Mouse (Mus musculus): ENCODE measurements at regions not wholly inside any gene's neighbourhood (a gene's known extent, or its start where the extent isn't known, plus 50 kb on each side); places are given as distances from the start of the nearest gene placed in this dataset.
"Not testable (repeated sequence)": the region's sequence is repeated elsewhere in the genome, so short reads cannot be mapped to it uniquely, and the experiment has no call there.

DNA sequence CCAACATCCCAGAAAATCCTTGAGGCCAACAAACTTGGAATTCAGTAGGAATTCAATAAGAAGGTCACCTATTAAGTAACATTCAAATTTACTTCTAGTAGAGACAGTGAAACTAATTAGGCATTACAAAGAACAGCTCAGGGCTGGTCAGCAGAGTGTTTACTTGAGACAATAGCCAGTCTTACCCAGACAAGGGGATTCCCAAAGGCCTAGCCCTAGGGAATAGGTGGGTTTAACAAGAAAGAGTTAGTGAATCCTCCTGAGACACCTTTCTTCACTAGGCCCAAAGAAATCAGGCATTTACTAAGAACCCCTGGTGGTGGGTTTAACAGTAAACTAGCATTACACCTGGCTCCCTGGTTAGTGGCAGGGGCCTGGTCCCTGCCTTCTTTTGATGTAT lies 597.7 kb upstream of the Cdh9 start:
- no peak for DNase-seq (ENCODE audit: low read depth)

DNA sequence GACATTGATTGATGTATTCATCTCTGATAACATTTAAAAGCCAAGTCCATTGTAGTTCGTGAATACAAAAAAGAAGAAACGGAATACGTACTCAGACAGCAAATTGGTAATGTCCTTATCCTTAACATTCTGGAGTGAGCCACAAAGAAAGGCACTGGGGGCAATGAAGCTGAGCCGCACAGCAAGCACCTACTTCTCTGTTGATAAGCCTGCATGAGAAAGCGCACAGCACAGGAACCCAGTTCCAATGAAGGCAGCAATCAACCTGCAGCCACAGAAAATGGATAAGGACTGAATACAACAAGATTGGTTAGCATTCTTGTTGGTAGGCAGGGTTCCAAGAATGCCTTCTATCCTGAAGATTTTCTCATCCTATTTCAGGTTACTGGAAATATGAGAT lies 570.4 kb upstream of the Cdh9 start:
- DNase-seq (ENCODE audit: low read depth), result no peak

DNA sequence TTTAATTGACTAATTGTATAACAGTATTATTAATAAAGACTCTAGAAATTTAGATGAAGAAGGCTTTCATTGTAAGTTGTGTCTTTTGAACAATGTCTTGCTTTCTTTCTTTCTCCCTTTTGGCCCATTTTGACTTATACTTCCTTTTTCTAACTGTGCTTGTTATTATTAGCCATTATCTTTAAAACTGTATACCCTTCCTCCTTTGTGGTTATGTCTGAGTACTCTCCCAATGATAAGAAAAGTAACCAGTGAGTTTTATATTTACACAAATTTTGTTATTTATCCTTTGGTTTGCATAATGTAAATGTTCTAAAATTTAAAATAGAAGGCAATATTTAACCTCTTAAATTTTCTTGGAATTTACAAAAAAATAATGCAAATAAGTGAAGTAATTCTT lies 564.6 kb upstream of the Cdh9 start:
- no peak for DNase-seq (ENCODE audit: low read depth)

GRCm38 (mm10) chr15:16213354-16213753 lies 515.2 kb upstream of the Cdh9 start:
- DNase-seq (ENCODE audit: low read depth), result no peak

- DNase-seq (ENCODE audit: low read depth), result peak; percentile 7
These were observed 506.9 kb upstream of the Cdh9 start for GRCm38 (mm10) chr15:16221648-16222047.

DNA sequence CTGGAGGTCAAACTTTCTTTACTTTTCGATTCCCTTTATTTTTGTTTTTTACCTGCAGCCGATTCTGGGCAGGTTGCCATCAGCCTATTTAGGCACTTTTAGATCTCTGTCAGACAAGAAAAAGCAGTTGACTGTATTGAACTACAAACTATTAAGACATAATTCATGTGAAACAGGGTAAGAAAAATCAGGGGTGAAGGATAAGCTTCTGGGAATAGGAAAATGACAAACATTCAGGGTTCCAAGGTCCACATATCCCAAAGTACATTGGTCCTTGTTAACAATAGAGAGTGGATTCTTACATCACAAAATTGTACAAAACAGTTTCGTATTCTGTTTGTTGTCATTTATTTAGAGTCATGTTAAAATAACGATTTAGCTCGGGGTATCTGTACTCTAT lies 480.0 kb upstream of the Cdh9 start:
- no peak for DNase-seq (ENCODE audit: low read depth)

GRCm38 (mm10) chr15:16285166-16285565 lies 443.4 kb upstream of the Cdh9 start:
- DNase-seq (ENCODE audit: low read depth), result no peak

DNA sequence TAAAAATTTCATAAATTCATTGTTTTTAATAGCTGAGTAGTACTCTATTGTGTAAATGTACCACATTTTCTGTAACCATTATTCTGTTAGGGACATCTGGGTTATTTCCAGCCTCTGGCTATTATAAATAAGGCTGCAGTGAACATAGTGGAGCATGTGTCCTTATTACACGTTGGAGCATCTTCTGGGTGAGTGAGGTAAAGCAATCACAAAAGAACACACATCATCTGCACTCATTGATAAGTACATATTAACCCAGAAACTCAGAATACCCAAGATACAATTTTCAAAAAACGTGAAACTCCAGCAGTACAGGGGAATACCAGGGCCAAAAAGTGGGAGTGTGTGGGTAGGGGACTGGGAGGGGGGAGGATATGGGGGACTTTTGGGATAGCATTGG lies 434.0 kb upstream of the Cdh9 start:
- DNase-seq (ENCODE audit: low read depth), result not testable (repeated sequence)

GRCm38 (mm10) chr15:16309678-16310077 lies 418.9 kb upstream of the Cdh9 start:
- DNase-seq (ENCODE audit: low read depth), result no peak

- DNase-seq (ENCODE audit: low read depth), result peak; percentile 53
These were observed 416.5 kb upstream of the Cdh9 start for GRCm38 (mm10) chr15:16311956-16312646.

DNA sequence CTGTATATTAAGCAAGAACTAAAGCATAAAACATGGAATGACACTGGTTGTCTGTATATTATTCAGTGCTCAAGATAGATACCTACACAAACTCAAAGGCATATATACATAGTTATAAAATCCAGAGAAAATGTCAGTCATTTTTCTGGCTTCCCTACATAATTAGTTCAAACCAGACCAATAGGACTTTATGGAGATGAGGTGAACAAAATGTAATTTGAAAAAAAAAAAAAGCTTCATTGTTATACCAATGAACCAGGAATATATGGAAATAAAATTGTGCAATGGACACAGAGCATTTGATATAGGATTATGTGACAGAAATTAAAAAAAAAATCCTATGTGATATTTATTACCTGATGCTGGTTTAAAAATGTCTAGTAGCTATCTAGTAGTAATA lies 415.8 kb upstream of the Cdh9 start:
- DNase-seq (ENCODE audit: low read depth), result no peak

DNA sequence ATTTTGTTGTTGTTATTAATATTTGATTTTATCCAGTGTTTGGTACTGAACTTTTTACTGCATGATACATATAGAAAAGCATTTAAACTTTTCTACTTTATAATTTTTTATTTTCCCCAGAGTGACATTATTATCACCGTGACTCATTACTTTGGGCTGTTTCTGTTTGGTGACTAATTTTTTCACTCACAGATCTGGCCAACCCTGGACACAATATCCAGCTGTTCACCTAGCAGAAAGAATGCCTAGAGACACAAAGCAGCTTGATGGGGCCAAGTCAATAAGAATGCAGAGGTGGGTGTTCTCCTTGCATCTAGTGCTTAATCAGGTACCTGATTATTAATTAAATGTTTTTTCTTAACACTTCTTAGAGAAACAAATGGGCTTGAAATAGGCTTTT lies 414.7 kb upstream of the Cdh9 start:
- DNase-seq (ENCODE audit: low read depth), result no peak

- peak; percentile 50 for DNase-seq (ENCODE audit: low read depth)
These were observed 413.9 kb upstream of the Cdh9 start for GRCm38 (mm10) chr15:16314606-16315005.

- no peak for DNase-seq (ENCODE audit: low read depth)
These were observed 413.5 kb upstream of the Cdh9 start for GRCm38 (mm10) chr15:16315085-16315484.

DNA sequence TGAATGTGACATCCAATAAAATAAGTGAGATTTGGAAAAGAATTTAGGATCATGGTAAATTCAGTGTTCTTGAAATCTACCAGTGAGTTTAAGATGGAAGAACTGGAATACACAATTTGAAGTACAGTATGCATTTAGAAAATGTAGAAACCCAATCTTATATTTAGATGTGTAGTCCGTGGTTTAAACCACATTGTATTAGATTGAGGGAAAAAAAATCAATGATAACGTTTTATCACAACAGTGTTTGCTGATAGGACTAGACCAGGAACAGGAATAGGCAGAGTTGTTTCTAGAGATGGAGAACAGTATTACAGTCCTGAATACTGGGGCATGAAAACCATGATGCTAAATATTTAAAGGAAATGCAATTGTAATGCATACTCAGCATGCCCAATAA lies 402.2 kb upstream of the Cdh9 start:
- DNase-seq (ENCODE audit: low read depth), result no peak
